Mouse (Mus musculus) bone marrow, adult 2 months (tissue): ENCODE measurements around the gene Txk.

Experiments used
- CTCF ChIP-seq: fragments of 200-500 bp; IDR thresholded peaks from 2 replicates; pipeline ENCODE4 v1.5.1; 2011; ENCODE audit warnings: low read length, control low read depth; ENCODE audit not compliant: control insufficient read depth, insufficient read depth
- POLR2A ChIP-seq: fragments of 200-500 bp; IDR thresholded peaks from 2 replicates; pipeline ENCODE4 v1.6.1; 2011; ENCODE audit warnings: low read depth, mild to moderate bottlenecking, control low read depth, low read length, borderline replicate concordance; ENCODE audit not compliant: control insufficient read depth

DNA sequence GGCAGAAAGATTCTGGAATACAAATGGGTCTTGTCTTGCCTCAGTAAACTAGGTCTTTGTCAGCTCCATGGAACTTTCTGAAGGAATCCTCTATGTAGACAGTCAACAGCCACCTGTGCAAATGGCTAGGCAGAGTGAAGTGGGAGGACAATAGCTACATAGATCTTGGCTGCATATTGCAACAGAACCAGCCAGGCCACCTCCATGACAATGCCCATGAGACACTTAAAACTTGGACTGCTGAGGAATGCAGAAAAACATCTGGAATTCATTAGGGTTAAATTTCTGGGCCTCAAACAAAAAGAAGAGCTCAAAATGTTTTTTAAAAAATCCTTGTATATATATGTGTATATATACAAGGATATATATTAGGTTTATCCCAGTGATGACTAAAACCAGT is 50.4 kb downstream of the Txk start:
- TF ChIP-seq CTCF (no peak), POLR2A (no peak)
